Mouse (Mus musculus) C3H10T1/2 (cell line): ENCODE measurements around the gene Tns1. TPM values are rescaled to one million over a fixed set of nuclear protein-coding genes. Genes with fewer than 3 reads are reported as not detected.

Experiments used
- polyA plus RNA-seq, 2 experiments: library from polyadenylated mRNA; unstranded; fragments of >200 nt; fragmentation: generic; extraction: Trizol; gene quantifications; one replicate each; pipeline ENCODE4 v1.2.1; 2012; ENCODE audit warnings: missing spikeins in 2 of 2

Gene Tns1
- polyA plus RNA-seq = 10 to 100 TPM; 10.5 to 17.3 TPM

DNA sequence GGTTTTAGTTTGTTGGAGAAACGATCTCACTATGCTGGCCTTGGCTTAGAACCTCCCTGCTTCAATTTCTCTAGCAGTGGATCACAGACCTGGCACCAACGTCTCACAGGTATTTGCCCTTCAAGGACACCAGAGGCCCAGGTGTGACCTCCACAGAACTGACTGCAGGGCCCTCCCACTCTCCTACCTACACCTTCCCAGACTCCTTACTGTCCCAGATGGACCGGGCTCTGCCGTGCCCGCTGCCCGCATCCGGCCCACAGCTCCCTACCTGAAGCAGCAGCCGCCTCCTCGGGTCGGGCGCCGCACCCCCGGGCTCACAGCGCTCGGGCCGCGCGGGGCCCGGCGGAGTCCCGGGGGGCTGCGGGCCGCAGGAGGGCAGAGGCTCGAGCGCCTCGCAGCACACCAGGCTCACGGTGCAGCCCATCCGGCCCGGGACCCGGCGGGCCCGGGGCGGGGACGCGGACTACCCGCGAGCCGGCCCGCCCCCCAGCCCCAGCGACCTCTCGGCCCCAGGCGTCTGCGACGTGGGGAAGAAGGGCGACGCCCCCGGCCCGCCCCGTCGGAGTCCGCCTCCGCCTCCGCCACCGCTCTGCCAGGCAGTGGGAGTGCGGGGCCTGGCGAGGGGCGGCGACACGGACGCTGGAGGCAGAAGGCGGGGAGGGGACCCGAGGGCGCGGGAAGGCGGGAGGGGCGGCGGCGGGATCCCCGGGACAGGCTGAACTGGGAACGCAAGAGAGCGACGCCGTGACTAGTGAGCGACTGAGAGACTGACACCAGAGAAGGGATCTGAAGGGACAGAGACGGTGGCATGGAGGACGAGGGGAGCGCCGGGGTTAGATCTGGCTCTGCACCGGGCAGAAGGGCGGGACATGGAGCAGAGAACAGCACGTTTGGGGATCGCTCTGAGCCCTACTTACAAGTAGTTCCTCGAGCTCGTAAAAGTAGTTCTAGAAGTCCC is at the start of gene Tns1:
TSS of gene Tns1 (minus strand) at position 429 of the 961 bp plus-strand sequence.

GRCm38 (mm10) chr1:74153461-74154184 is 29.4 kb upstream of the Tns1 start, which contains the start of gene Cxcr2:
TSS of gene Cxcr2 (plus strand) at chr1:74153989.

GRCm38 (mm10) chr1:74124991-74125552 is 823 bp upstream of the Tns1 start, which contains the start of gene Rufy4:
TSS of gene Rufy4 (plus strand) at chr1:74125541.

Other genes starting within 250 kb of the Tns1 start
- gene Rufy4, start 1.1 kb upstream of the Tns1 start, polyA plus RNA-seq = under 1 TPM; 0.08 to 0.47 TPM
- under 1 TPM in 1 of 2 experiments, not detected in 1; 0.01 TPM for gene Cxcr2, start 29.5 kb upstream of the Tns1 start, polyA plus RNA-seq
- gene Cxcr1, start 70.2 kb upstream of the Tns1 start, polyA plus RNA-seq = under 1 TPM in 1 of 2 experiments, not detected in 1; 0.06 TPM
- gene Arpc2, start 111.6 kb upstream of the Tns1 start, polyA plus RNA-seq = 100 to 1,000 TPM in 1 of 2 experiments, 10 to 100 TPM in 1; 41.4 to 154 TPM
- gene Gpbar1, start 154.1 kb upstream of the Tns1 start, polyA plus RNA-seq = under 1 TPM; 0.05 to 0.08 TPM
- 100 to 1,000 TPM; 121 to 202 TPM for gene Aamp, start 160.3 kb upstream of the Tns1 start, polyA plus RNA-seq
- 100 to 1,000 TPM in 1 of 2 experiments, 10 to 100 TPM in 1; 49.4 to 116 TPM for gene Pnkd, start 160.5 kb upstream of the Tns1 start, polyA plus RNA-seq
- gene Tmbim1, start 181.2 kb upstream of the Tns1 start, polyA plus RNA-seq = 10 to 100 TPM; 25.9 to 73.9 TPM
- under 1 TPM in 1 of 2 experiments, not detected in 1; 0.19 TPM for gene Catip, start 237.7 kb upstream of the Tns1 start, polyA plus RNA-seq